Mouse (Mus musculus) thymus, adult 2 months (tissue): ENCODE data around the gene Atrnl1. TPM values are rescaled to one million over a fixed set of nuclear protein-coding genes. Genes with fewer than 3 reads are reported as not detected.

ENCODE experiments used
- DNase-seq: peaks from one replicate; pipeline ENCODE4 v3.0.0; 2021
- H3K27ac ChIP-seq: fragments of 200-500 bp; 2 replicates; pipeline ENCODE4 v1.5.1; 2012; ENCODE audit warnings: low read length, control low read depth; ENCODE audit not compliant: control insufficient read depth, insufficient read depth
- H3K27me3 ChIP-seq: fragments of 200-500 bp; 2 replicates; pipeline ENCODE4 v1.6.1; 2012; ENCODE audit warnings: mild to moderate bottlenecking, low read length, moderate library complexity, mixed read lengths; ENCODE audit not compliant: control insufficient read depth, insufficient read depth
- H3K36me3 ChIP-seq: fragments of 200-500 bp; 2 replicates; pipeline ENCODE4 v1.6.1; 2012; ENCODE audit warnings: mild to moderate bottlenecking, low read length, moderate library complexity; ENCODE audit not compliant: control insufficient read depth, insufficient read depth
- H3K4me1 ChIP-seq: fragments of 200-500 bp; replicated peaks from 2 replicates; pipeline ENCODE4 v1.6.1; 2012; ENCODE audit warnings: low read length; ENCODE audit not compliant: control insufficient read depth, insufficient read depth
- H3K4me3 ChIP-seq: fragments of 200-500 bp; 2 replicates; pipeline ENCODE4 v1.5.1; 2012; ENCODE audit warnings: mild to moderate bottlenecking, low read length, control low read depth, moderate library complexity; ENCODE audit not compliant: control insufficient read depth, insufficient read depth
- CTCF ChIP-seq: fragments of 200-500 bp; IDR thresholded peaks from 2 replicates; pipeline ENCODE4 v1.5.1; 2012; ENCODE audit warnings: mild to moderate bottlenecking, control low read depth, low read length, moderate library complexity, borderline replicate concordance; ENCODE audit not compliant: control insufficient read depth, poor library complexity, insufficient read depth; ENCODE audit errors: extremely low read depth
- POLR2A ChIP-seq: fragments of 200-500 bp; IDR thresholded peaks from 2 replicates; pipeline ENCODE4 v1.6.1; 2012; ENCODE audit warnings: mild to moderate bottlenecking, low read length, control low read depth, moderate library complexity; ENCODE audit not compliant: control insufficient read depth, poor library complexity, insufficient read depth; ENCODE audit errors: extremely low read depth
- WGBS: fragments of 180-500 bp; shearing (Covaris S2); methylation state at CpG from one replicate; pipeline ENCODE4 v1.1.7; 2018; 5-methylcytosine and 5-hydroxymethylcytosine counted together
- polyA plus RNA-seq: library from polyadenylated mRNA; depleted of rRNA; stranded (reverse); fragments of >200 nt; gene quantifications from 2 replicates; pipeline ENCODE4 v1.2.3, GENCODE M21; 2012

Gene Atrnl1
- polyA plus RNA-seq, 1 experiment, result 8.2 TPM

DNA sequence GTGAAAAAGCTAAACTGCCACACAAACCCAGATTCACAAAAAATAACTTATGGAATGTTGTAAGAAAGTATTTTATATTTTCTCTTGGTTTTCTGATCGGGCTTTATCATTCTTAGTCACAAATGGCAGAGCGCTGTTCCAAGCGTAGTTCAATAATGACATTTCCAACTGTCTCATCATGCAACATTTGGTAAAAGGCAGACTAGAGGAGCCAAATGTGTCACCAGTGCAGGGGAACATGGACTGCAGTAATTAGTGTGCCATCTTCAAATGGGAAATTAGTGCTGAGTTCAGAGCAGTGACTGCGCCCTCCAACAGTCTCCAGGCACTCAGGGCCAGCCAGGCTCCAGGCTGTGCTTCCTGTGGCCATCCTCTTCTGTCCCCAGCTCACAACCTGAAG is 320.8 kb downstream of the Atrnl1 start:
- Histone ChIP-seq H3K27me3 (no peaks in the 10 kb centered on the region), H3K36me3 (no peaks in the 10 kb centered on the region), H3K4me1 (no peaks in the 10 kb centered on the region), H3K27ac (no peak overlapping the region), H3K4me3 (no peak overlapping the region)
- 98% methylated on average over 4 of the region's 4 CpGs for WGBS
- DNase-seq, result no peak
- no peak for TF ChIP-seq CTCF
- no peak for TF ChIP-seq POLR2A

- WGBS, result 96% methylated on average over 3 of the region's 3 CpGs
- TF ChIP-seq CTCF (no peak), POLR2A (no peak)
- no peak overlapping the region for H3K27ac ChIP-seq
These were observed 326.0 kb downstream of the Atrnl1 start for GRCm38 (mm10) chr19:57936865-57937264.

DNA sequence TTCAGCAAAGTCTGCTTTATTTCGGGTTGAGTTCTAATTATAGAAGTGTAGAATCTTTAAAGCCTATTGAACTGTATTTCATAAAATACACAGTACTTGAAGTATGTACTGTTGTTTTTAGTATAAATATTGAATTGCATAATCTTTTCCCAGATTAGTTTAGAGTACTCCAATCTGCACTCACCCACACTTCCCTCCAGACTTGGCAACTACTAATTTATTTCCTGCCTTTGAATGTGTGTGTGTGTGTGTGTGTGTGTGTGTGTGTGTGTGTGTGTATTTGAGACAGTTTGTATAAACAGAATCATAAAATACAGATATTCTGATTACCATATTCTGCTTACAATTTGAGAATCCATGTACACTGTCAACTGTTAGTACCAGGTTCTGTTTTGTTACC is 328.3 kb downstream of the Atrnl1 start:
- Histone ChIP-seq H3K27ac (no peak overlapping the region), H3K4me1 (no peaks in the 10 kb centered on the region), H3K4me3 (no peak overlapping the region), H3K36me3 (no peaks in the 10 kb centered on the region), H3K27me3 (no peaks in the 10 kb centered on the region)
- TF ChIP-seq CTCF (no peak), POLR2A (no peak)
- DNase-seq, result no peak
- WGBS, result 94% methylated on average over 1 of the region's 1 CpGs

More at GRCm38 (mm10) chr19:57936865-57937264, 326.0 kb downstream of the Atrnl1 start:
- no peaks in the 10 kb centered on the region for H3K36me3 ChIP-seq
- no peaks in the 10 kb centered on the region for H3K27me3 ChIP-seq
- H3K4me3 ChIP-seq, result no peak overlapping the region
- H3K4me1 ChIP-seq, result no peaks in the 10 kb centered on the region
- no peak for DNase-seq

GRCm38 (mm10) chr19:57941529-57941928 is 330.7 kb downstream of the Atrnl1 start:
- H3K4me1 ChIP-seq, result no peaks in the 10 kb centered on the region
- WGBS, result 92% methylated on average over 8 of the region's 8 CpGs
- TF ChIP-seq CTCF (no peak), POLR2A (no peak)
- H3K4me3 ChIP-seq, result no peak overlapping the region
- DNase-seq, result no peak
- no peak overlapping the region for H3K27ac ChIP-seq
- H3K36me3 ChIP-seq, result no peaks in the 10 kb centered on the region
- H3K27me3 ChIP-seq, result no peaks in the 10 kb centered on the region

DNA sequence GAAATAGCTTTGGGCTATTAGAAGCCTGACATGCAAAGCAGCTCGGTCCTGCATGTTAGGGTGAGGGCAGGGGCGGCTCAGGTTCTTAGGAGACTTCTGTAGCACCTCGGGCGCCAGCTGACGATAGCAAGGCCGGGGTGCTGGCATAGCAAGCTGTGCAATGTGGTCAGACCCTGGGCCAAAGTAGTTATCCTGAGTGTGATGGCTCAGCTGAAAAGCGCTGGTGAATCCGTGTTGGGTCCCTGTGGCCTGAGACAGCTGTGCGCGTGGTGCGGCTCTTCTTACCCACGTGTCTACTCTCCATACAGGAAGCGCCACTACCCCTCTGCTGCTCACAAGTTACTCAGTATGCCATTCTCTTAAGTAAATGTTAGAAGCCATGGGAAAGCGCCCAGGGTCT is 331.4 kb downstream of the Atrnl1 start:
- no peaks in the 10 kb centered on the region for H3K27me3 ChIP-seq
- no peak for DNase-seq
- 89% methylated on average over 14 of the region's 14 CpGs for WGBS
- H3K27ac ChIP-seq, result no peak overlapping the region
- H3K4me1 ChIP-seq, result no peaks in the 10 kb centered on the region
- TF ChIP-seq CTCF (no peak), POLR2A (no peak)
- H3K4me3 ChIP-seq, result no peak overlapping the region
- no peaks in the 10 kb centered on the region for H3K36me3 ChIP-seq

GRCm38 (mm10) chr19:57943308-57943707 is 332.5 kb downstream of the Atrnl1 start:
- H3K36me3 ChIP-seq, result no peaks in the 10 kb centered on the region
- 96% methylated on average over 2 of the region's 2 CpGs for WGBS
- no peaks in the 10 kb centered on the region for H3K4me1 ChIP-seq
- TF ChIP-seq POLR2A (no peak), CTCF (no peak)
- no peak for DNase-seq
- H3K4me3 ChIP-seq, result no peak overlapping the region
- no peak overlapping the region for H3K27ac ChIP-seq
- H3K27me3 ChIP-seq, result no peaks in the 10 kb centered on the region

DNA sequence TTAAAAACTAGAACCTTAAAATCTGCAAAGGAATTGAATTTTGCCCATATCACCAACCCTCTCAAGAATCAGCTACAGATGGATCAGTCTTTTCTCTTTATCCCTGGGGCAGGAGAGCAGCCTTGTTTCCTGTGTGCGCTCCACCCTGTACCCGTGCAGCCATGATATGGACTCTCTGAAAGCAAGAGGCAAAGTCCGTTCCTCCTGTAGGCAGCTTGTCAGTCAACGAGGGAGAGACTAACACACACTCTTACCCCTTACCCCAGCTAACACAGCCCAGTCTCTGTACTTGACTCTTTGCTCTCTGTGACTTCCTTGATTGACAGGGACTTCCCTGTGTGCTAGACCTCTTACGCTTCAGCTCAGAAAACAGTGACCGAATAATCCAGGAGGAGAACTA is 333.8 kb downstream of the Atrnl1 start:
- H3K27me3 ChIP-seq, result no peaks in the 10 kb centered on the region
- DNase-seq, result no peak
- 95% methylated on average over 6 of the region's 6 CpGs for WGBS

More for the DNA sequence above, 333.8 kb downstream of the Atrnl1 start:
- no peaks in the 10 kb centered on the region for H3K36me3 ChIP-seq
- TF ChIP-seq POLR2A (no peak), CTCF (no peak)
- no peak overlapping the region for H3K4me3 ChIP-seq
- no peaks in the 10 kb centered on the region for H3K4me1 ChIP-seq
- no peak overlapping the region for H3K27ac ChIP-seq
